In the genomic region with DNA sequence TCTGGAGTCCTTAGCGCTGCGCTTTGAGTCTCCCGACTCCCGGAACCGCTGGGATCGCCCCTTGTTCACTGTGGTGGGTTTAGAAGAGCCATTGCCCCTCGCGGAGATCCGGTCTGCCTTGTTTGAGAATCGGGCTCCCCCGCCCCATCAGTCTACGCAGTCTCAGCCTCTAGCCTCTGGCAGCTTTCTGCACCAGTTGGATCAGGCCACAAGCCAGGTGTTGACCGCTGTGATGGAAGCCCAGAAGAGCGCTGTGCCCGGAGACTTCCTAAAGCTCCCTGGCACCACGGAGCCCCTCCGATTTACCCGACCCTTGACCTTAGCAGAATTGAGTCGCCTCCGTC, we compare ENCODE assay signal across 8 mouse cellular contexts. TPM values are rescaled to one million over a fixed set of nuclear protein-coding genes. Genes with fewer than 3 reads are reported as not detected.
DNase-seq lines count a peak whose midpoint lies in the region; ATAC-seq and TF ChIP-seq lines count a peak whose summit lies in the region.

A gene (minus strand): TSS at position 115 of the 344 bp plus-strand sequence.

- H3K9ac ChIP-seq in heart, embryonic 15.5 days, result peak within 1 kb of the TSS; percentile 82
- H3K9ac ChIP-seq in CH12.LX (ENCODE audit: insufficient read depth, low read depth), result peak within 1 kb of the TSS; percentile 68
- H3K9ac ChIP-seq in liver, embryonic 11.5 days (ENCODE audit: low read depth, low read length), result peak within 1 kb of the TSS; percentile 94
- H3K9ac ChIP-seq in neural tube, embryonic 13.5 days, result peak within 1 kb of the TSS; percentile 87

- H3K9me3 ChIP-seq in heart, embryonic 15.5 days (replicated peaks), result no peaks in the 10 kb centered on the region
- no peaks in the 10 kb centered on the region for H3K9me3 ChIP-seq in CH12.LX (replicated peaks; ENCODE audit: low read length)
- no peaks in the 10 kb centered on the region for H3K9me3 ChIP-seq in liver, embryonic 11.5 days (ENCODE audit: control insufficient read depth, low read length)
- H3K9me3 ChIP-seq in neural tube, embryonic 13.5 days, result no peaks in the 10 kb centered on the region

- no peak for TF ChIP-seq EP300 in CH12.LX (IDR thresholded peaks at IDR 0.05; ENCODE audit: low read length)

- no peak for TF ChIP-seq POLR2A in CH12.LX (IDR thresholded peaks at IDR 0.05; ENCODE audit: low read depth, low read length)

- dilution Hi-C loops in CH12.LX (cut with MboI; ENCODE audit: extremely low pct_ligation_motif_present, extremely low pct_unique_long_range_greater_than_20kb, low sequenced_read_pairs), result no loop called here

- H3K79me2 ChIP-seq in CH12.LX (replicated peaks; ENCODE audit: control insufficient read depth, extremely low read depth, insufficient read depth, poor library complexity, severe bottlenecking), result peaks cover 25% of the 10 kb centered on the region

- TF ChIP-seq RAD21 in CH12.LX (IDR thresholded peaks at IDR 0.05; ENCODE audit: low read depth, low read length), result no peak

- ATAC-seq in heart, embryonic 15.5 days (replicated peaks; ENCODE audit: insufficient number of reproducible peaks, insufficient read depth, low FRiP score, low read depth), result 0 out of 2 replicates have a peak, but pooled peaks have one; percentile 23
- peak; percentile 46; the same call in 1 of the 2 replicates for ATAC-seq in liver, embryonic 11.5 days (replicated peaks; ENCODE audit: low FRiP score)
- ATAC-seq in neural tube, embryonic 13.5 days (ENCODE audit: low read depth), result peak; percentile 45; the same call in 1 of the 2 replicates

- no peak for TF ChIP-seq CTCF in CH12.LX (conservative IDR thresholded peaks at IDR 0.05 in 1 of 2, IDR thresholded peaks at IDR 0.05 in 1 of 2; ENCODE audit: low read depth in 2 of 2, low read length in 2 of 2)

- no peaks in the 10 kb centered on the region for H3K27me3 ChIP-seq in heart, embryonic 15.5 days
- H3K27me3 ChIP-seq in CH12.LX (replicated peaks), result no peaks in the 10 kb centered on the region
- no peaks in the 10 kb centered on the region for H3K27me3 ChIP-seq in liver, embryonic 11.5 days (replicated peaks; ENCODE audit: control insufficient read depth, insufficient read depth, low read length)
- no peaks in the 10 kb centered on the region for H3K27me3 ChIP-seq in neural tube, embryonic 13.5 days

- H3K27ac ChIP-seq in heart, embryonic 15.5 days, result peak within 1 kb of the TSS; percentile 88
- peak within 1 kb of the TSS; percentile 53 for H3K27ac ChIP-seq in CH12.LX (ENCODE audit: insufficient read depth, low read depth)
- peak within 1 kb of the TSS; percentile 92 for H3K27ac ChIP-seq in liver, embryonic 11.5 days (ENCODE audit: low read depth, low read length)
- H3K27ac ChIP-seq in neural tube, embryonic 13.5 days (replicated peaks), result peak within 1 kb of the TSS; percentile 88

- H3K4me3 ChIP-seq in heart, embryonic 15.5 days, result peak within 1 kb of the TSS; percentile 88
- peak within 1 kb of the TSS; percentile 87 to 98 (median 97) for H3K4me3 ChIP-seq in CH12.LX (replicated peaks in 1 of 3; ENCODE audit: low read depth in 2 of 3, low read length in 2 of 3, poor library complexity in 1 of 3)
- peak within 1 kb of the TSS; percentile 97 for H3K4me3 ChIP-seq in liver, embryonic 11.5 days (ENCODE audit: low read depth, low read length)
- peak within 1 kb of the TSS; percentile 95 for H3K4me3 ChIP-seq in neural tube, embryonic 13.5 days

- in situ Hi-C loops in CH12.LX (cut with MboI; ENCODE audit: low pct_ligation_motif_present, low pct_unique_long_range_greater_than_20kb, low sequenced_read_pairs), result no loop called here

- intact Hi-C loops in left cerebral cortex, postnatal 25 days (cut with DNase I), result no loop called here

- H3K4me1 ChIP-seq in heart, embryonic 15.5 days (replicated peaks), result peaks cover 16% of the 10 kb centered on the region
- peaks cover 0 to 19% of the 10 kb centered on the region in 2 experiments; a peak in 2 of 4 replicates for H3K4me1 ChIP-seq in CH12.LX (ENCODE audit: control insufficient read depth in 1 of 2, insufficient read depth in 2 of 2)
- H3K4me1 ChIP-seq in liver, embryonic 11.5 days (replicated peaks; ENCODE audit: control insufficient read depth, insufficient read depth, low read length), result peaks cover 14% of the 10 kb centered on the region; the same call in 1 of the 2 replicates
- H3K4me1 ChIP-seq in neural tube, embryonic 13.5 days (replicated peaks), result peaks cover 37% of the 10 kb centered on the region

- 7% methylated on average over 20 of the region's 20 CpGs for WGBS in heart, embryonic 15.5 days
- WGBS in liver, embryonic 11.5 days, result 7% methylated on average over 20 of the region's 20 CpGs
- 14% methylated on average over 20 of the region's 20 CpGs for WGBS in neural tube, embryonic 13.5 days

- no peak for DNase-seq in heart, adult 8-10 months (ENCODE audit: low spot score)
- no peak for DNase-seq in CH12.LX (ENCODE audit: extremely low read depth)
- peak; percentile 22 for DNase-seq in brain, adult 2 months (ENCODE audit: low read depth, low spot score)
- peak; percentile 4 to 37 for DNase-seq in gastrocnemius, adult 8-10 months (ENCODE audit: low spot score in 2 of 2)
- DNase-seq in liver, embryonic 11.5 days (ENCODE audit: low spot score), result no peak
- no peak for DNase-seq in left cerebral cortex, postnatal 25 days (ENCODE audit: low spot score in 2 of 2)

- H3K4me2 ChIP-seq in heart, embryonic 15.5 days, result peak within 1 kb of the TSS; percentile 93
- peak within 1 kb of the TSS; percentile 82 for H3K4me2 ChIP-seq in CH12.LX (ENCODE audit: insufficient read depth, low read depth, poor library complexity, severe bottlenecking)
- H3K4me2 ChIP-seq in liver, embryonic 11.5 days, result peak within 1 kb of the TSS; percentile 97
- peak within 1 kb of the TSS; percentile 99 for H3K4me2 ChIP-seq in neural tube, embryonic 13.5 days

- peaks cover 7% of the 10 kb centered on the region for H3K36me3 ChIP-seq in heart, embryonic 15.5 days
- H3K36me3 ChIP-seq in CH12.LX (replicated peaks in 1 of 2; ENCODE audit: control insufficient read depth in 1 of 2, insufficient read depth in 1 of 2, low read length in 1 of 2), result peaks cover 2 to 19% of the 10 kb centered on the region in 2 experiments
- H3K36me3 ChIP-seq in liver, embryonic 11.5 days (ENCODE audit: control insufficient read depth, insufficient read depth, low read length), result 0 out of 2 replicates have a peak, but pooled peaks cover 2% of the 10 kb centered on the region
- peaks cover 8% of the 10 kb centered on the region for H3K36me3 ChIP-seq in neural tube, embryonic 13.5 days

TF ChIP-seq in CH12.LX, 34 proteins besides CTCF, POLR2A, EP300 and RAD21:
- TF ChIP-seq MYC (IDR thresholded peaks at IDR 0.05; ENCODE audit: low read depth, low read length), result no peak
- TF ChIP-seq IRF4 (IDR thresholded peaks at IDR 0.05; ENCODE audit: low read depth, low read length), result no peak
- TF ChIP-seq POLR2AphosphoS2 (IDR thresholded peaks at IDR 0.05; ENCODE audit: low read depth, low read length), result no peak
- TF ChIP-seq RCOR1 (conservative IDR thresholded peaks at IDR 0.05; ENCODE audit: low read depth, low read length), result no peak
- TF ChIP-seq USF2 (conservative IDR thresholded peaks at IDR 0.05; ENCODE audit: low read depth, low read length), result no peak
- TF ChIP-seq ZNF384 (IDR thresholded peaks at IDR 0.05; ENCODE audit: low read depth, low read length), result no peak
- TF ChIP-seq MAZ (IDR thresholded peaks at IDR 0.05; ENCODE audit: low read depth, low read length), result no peak
- TF ChIP-seq USF1 (IDR thresholded peaks at IDR 0.05; ENCODE audit: low read depth, low read length), result no peak
- TF ChIP-seq SMC3 (IDR thresholded peaks at IDR 0.05; ENCODE audit: low read depth, low read length), result no peak
- no peak for TF ChIP-seq TCF12 (IDR thresholded peaks at IDR 0.05; ENCODE audit: low read depth, low read length)
- no peak for TF ChIP-seq MXI1 (IDR thresholded peaks at IDR 0.05; ENCODE audit: low read depth, low read length)
- TF ChIP-seq CHD2 (IDR thresholded peaks at IDR 0.05; ENCODE audit: low read length), result no peak
- TF ChIP-seq KAT2A (IDR thresholded peaks at IDR 0.05; ENCODE audit: insufficient replicate concordance, low read length), result no peak
- no peak for TF ChIP-seq HCFC1 (IDR thresholded peaks at IDR 0.05; ENCODE audit: low read depth, low read length)
- TF ChIP-seq E2F4 (IDR thresholded peaks at IDR 0.05; ENCODE audit: insufficient replicate concordance, low read depth, low read length), result no peak
- TF ChIP-seq NELFE (IDR thresholded peaks at IDR 0.05; ENCODE audit: low read depth, low read length), result no peak
- TF ChIP-seq MEF2A (IDR thresholded peaks at IDR 0.05; ENCODE audit: borderline replicate concordance, low read depth, low read length), result no peak
- TF ChIP-seq JUN (IDR thresholded peaks at IDR 0.05; ENCODE audit: insufficient read depth, low read depth, low read length), result no peak
- TF ChIP-seq ZKSCAN1 (IDR thresholded peaks at IDR 0.05; ENCODE audit: borderline replicate concordance, low read depth, low read length), result no peak

RNA-seq across cellular contexts. Expression of the gene that starts here (rescaled TPM):
- 1.3 and 1.8 TPM in 2 replicates for polyA plus RNA-seq in heart, embryonic 15.5 days (2015; fragmentation: Nextera tagmentation; extraction: Ambion mirVana)
- total RNA-seq in heart, adult 8-10 months (2022), result under 1 TPM in 1 of 4 experiments, not detected in 3; 0.25 TPM
- total RNA-seq in CH12.LX (2012; rRNA removed) (7.0 and 11.2 TPM in 2 replicates), CH12.LX (2014; rRNA removed) (not detected in 2 replicates)
- polyA plus RNA-seq in CH12.LX (2012; ENCODE audit: insufficient read length, low read depth), result 0.26 and 0.48 TPM in 2 replicates
- total RNA-seq in gastrocnemius, adult 8-10 months (2022), result under 1 TPM in 1 of 4 experiments, not detected in 3; 0.22 TPM
- polyA plus RNA-seq in liver, embryonic 11.5 days (2014; fragmentation: Nextera tagmentation; extraction: Ambion mirVana), result 0.51 and 0.92 TPM in 2 replicates
- 1.5 and 3.1 TPM in 2 replicates for polyA plus RNA-seq in neural tube, embryonic 13.5 days (2015; fragmentation: Nextera tagmentation; extraction: Ambion mirVana)
- total RNA-seq in left cerebral cortex, postnatal 25 days (2021), result not detected

Comparison
In these comparisons a context has a peak if more than half of its experiments do, and no peak if none do; other contexts are left out.
1. Peak in DNase-seq in gastrocnemius, adult 8-10 months; RNA of the gene not detected or under 1 TPM.
2. Peak in ATAC-seq, H3K4me3 ChIP-seq, H3K27ac ChIP-seq, H3K9ac ChIP-seq and H3K4me2 ChIP-seq in liver, embryonic 11.5 days; RNA of the gene not detected or under 1 TPM.